In the genomic region with DNA sequence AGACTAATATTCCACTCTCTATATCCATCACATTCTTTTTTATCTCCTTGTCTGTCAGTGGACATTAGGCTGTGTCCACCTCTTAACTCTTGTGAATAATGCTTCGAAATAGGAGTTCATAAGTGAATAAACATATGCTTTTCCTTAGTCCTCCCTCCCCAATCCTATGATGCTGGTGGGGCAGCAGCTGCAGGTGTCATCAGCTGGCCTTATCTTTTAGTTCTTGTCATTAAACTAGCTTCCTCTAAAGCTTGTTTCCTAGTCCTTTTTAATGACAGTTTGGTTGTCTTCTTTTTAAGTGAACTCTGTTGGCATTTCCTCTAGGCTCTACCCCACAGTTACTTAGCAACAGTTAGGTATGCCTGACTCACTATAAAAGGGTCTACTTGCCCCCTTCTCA, we compare ENCODE assay signal across 13 mouse cellular contexts.
"Had no signal": no experiment of that assay in that cellular context is flagged by ENCODE, and none has a peak within 500 bp of the region (broad histone marks: within the 10 kb centered on the region; RNA-seq: fewer than 3 reads in every experiment).

No protein-coding gene starts in this region.

- H3K27ac ChIP-seq: midbrain, embryonic 10.5 days; midbrain, embryonic 12.5 days; neural tube, embryonic 12.5 days; stomach, embryonic 15.5 days; stomach, postnatal 0 days had no signal

- H3K27me3 ChIP-seq: midbrain, embryonic 12.5 days; neural tube, embryonic 12.5 days; stomach, embryonic 15.5 days had no signal

- H3K9me3 ChIP-seq: midbrain, embryonic 10.5 days; midbrain, embryonic 12.5 days; neural tube, embryonic 12.5 days; stomach, embryonic 15.5 days had no signal

- H3K36me3 ChIP-seq: midbrain, embryonic 10.5 days; midbrain, embryonic 12.5 days; neural tube, embryonic 12.5 days; stomach, embryonic 15.5 days had no signal

- DNase-seq: lung, embryonic 14.5 days; lung, postnatal 10 days; lung, postnatal 4 days; midbrain, embryonic 14.5 days; right cerebral cortex, postnatal 14 days; thymus, adult 2 months; thymus, postnatal 25 days; thymus, postnatal 4 days had no signal

- H3K9ac ChIP-seq: lung, embryonic 14.5 days; midbrain, embryonic 12.5 days; neural tube, embryonic 12.5 days; stomach, embryonic 15.5 days had no signal

- H3K4me2 ChIP-seq: lung, embryonic 14.5 days; midbrain, embryonic 12.5 days; neural tube, embryonic 12.5 days; stomach, embryonic 15.5 days had no signal

- H3K4me3 ChIP-seq: midbrain, embryonic 10.5 days; midbrain, embryonic 12.5 days; neural tube, embryonic 12.5 days; stomach, embryonic 15.5 days had no signal

- H3K4me1 ChIP-seq: midbrain, embryonic 10.5 days; midbrain, embryonic 12.5 days; neural tube, embryonic 12.5 days; stomach, embryonic 15.5 days had no signal
